Mouse (Mus musculus) C2C12 (cell line): Measurements from ENCODE around the gene Sox12. TPM values are rescaled to one million over a fixed set of nuclear protein-coding genes. Genes with fewer than 3 reads are reported as not detected.

Source experiments
- H3K27me3 ChIP-seq: one replicate; pipeline ENCODE4 v1.6.1; 2011; ENCODE audit not compliant: control insufficient read depth, insufficient read depth, insufficient read length
- H3K36me3 ChIP-seq: one replicate; pipeline ENCODE4 v1.6.1; 2011; ENCODE audit not compliant: control insufficient read depth, insufficient read depth
- H3K4me3 ChIP-seq: one replicate; pipeline ENCODE4 v1.5.1; 2011; ENCODE audit warnings: mild to moderate bottlenecking, control low read depth; ENCODE audit not compliant: poor library complexity, insufficient read depth, severe bottlenecking
- H3K79me2 ChIP-seq: one replicate; pipeline ENCODE4 v1.6.1; 2011; ENCODE audit not compliant: control insufficient read depth, insufficient read depth
- H3K79me3 ChIP-seq: one replicate; pipeline ENCODE4 v1.6.1; 2011; ENCODE audit warnings: low read depth, control low read depth
- H3ac ChIP-seq: one replicate; pipeline ENCODE3; 2011; ENCODE audit warnings: low read depth; ENCODE audit not compliant: control insufficient read depth, insufficient read length
- CEBPB ChIP-seq: IDR thresholded peaks from one replicate; pipeline ENCODE4 v1.6.1; 2011; ENCODE audit warnings: low read depth, mild to moderate bottlenecking, control low read depth, moderate library complexity
- CTCF ChIP-seq: IDR thresholded peaks from one replicate; pipeline ENCODE4 v1.5.1; 2011; ENCODE audit not compliant: control insufficient read depth, insufficient read depth, insufficient read length
- FOSL1 ChIP-seq: IDR thresholded peaks from one replicate; pipeline ENCODE4 v1.8.0; 2011; ENCODE audit warnings: mild to moderate bottlenecking, low read length; ENCODE audit not compliant: poor library complexity, insufficient read depth, severe bottlenecking
- MAX ChIP-seq: IDR thresholded peaks from one replicate; pipeline ENCODE4 v1.6.1; 2011; ENCODE audit warnings: mild to moderate bottlenecking, control low read depth
- MYOD1 ChIP-seq: IDR thresholded peaks from one replicate; pipeline ENCODE4 v1.6.1; 2011; ENCODE audit warnings: low read depth; ENCODE audit not compliant: control insufficient read depth, insufficient read length
- MYOG ChIP-seq: IDR thresholded peaks from one replicate; pipeline ENCODE4 v1.6.1; 2011; ENCODE audit not compliant: control insufficient read depth, insufficient read length; ENCODE audit errors: extremely low read depth
- USF1 ChIP-seq: IDR thresholded peaks from one replicate; pipeline ENCODE4 v1.6.1; 2011; ENCODE audit warnings: low read depth, mild to moderate bottlenecking, control low read depth, moderate library complexity
- polyA plus RNA-seq: library from polyadenylated mRNA; unstranded; fragments of >200 nt; fragmentation: generic; extraction: Trizol; gene quantifications from one replicate; pipeline ENCODE4 v1.2.1, GENCODE M21; 2012; ENCODE audit warnings: missing spikeins

Sox12 gene
- polyA plus RNA-seq, 1 experiment: 7.2 TPM

DNA sequence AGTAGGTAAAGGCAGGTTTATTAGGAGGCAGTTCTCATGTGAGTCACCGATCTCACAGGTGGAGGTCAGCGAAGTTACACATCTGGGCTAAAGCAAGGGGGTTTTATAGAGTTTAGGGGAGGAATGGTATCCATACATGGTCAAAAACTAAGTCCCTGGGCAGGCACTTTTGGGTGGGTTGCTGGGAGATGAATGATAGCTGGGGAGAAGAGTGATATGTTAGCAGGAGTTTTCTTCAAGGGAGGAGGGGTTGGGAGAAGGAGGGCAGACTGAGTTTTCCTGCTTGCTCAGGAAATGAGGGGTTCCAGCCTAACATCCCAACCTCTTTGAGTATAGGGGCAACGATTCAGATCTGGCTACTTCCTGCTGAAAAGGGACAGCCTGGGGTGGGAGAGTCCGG, 17.4 kb upstream of the Sox12 start, which contains the start of gene 6820408C15Rik:
6820408C15Rik (plus strand) TSS at position 301 of the 400 bp plus-strand sequence.
- H3K4me3 ChIP-seq: no peak within 1 kb of the TSS
- no peak within 1 kb of the TSS for H3ac ChIP-seq
- H3K36me3 ChIP-seq: no peaks in the 10 kb centered on the region
- no peaks in the 10 kb centered on the region for H3K79me2 ChIP-seq
- TF ChIP-seq MYOG (no peak), CEBPB (no peak), MAX (no peak), MYOD1 (no peak), CTCF (no peak), USF1 (no peak), FOSL1 (no peak)
- H3K27me3 ChIP-seq: peaks cover 3% of the 10 kb centered on the region
- no peaks in the 10 kb centered on the region for H3K79me3 ChIP-seq

- H3K36me3 ChIP-seq: no peaks in the 10 kb centered on the region
- no peak within 1 kb of the TSS for H3ac ChIP-seq
- H3K79me2 ChIP-seq: no peaks in the 10 kb centered on the region
- TF ChIP-seq MYOD1 (no peak), FOSL1 (no peak), MAX (no peak), MYOG (no peak), CEBPB (no peak)
- H3K79me3 ChIP-seq: no peaks in the 10 kb centered on the region
- peaks cover 3% of the 10 kb centered on the region for H3K27me3 ChIP-seq
- no peak within 1 kb of the TSS for H3K4me3 ChIP-seq
These were observed 16.8 kb upstream of the Sox12 start, which contains the start of gene Zcchc3 for GRCm38 (mm10) chr2:152414591-152415165. Zcchc3 (minus strand) TSS chr2:152415027.

DNA sequence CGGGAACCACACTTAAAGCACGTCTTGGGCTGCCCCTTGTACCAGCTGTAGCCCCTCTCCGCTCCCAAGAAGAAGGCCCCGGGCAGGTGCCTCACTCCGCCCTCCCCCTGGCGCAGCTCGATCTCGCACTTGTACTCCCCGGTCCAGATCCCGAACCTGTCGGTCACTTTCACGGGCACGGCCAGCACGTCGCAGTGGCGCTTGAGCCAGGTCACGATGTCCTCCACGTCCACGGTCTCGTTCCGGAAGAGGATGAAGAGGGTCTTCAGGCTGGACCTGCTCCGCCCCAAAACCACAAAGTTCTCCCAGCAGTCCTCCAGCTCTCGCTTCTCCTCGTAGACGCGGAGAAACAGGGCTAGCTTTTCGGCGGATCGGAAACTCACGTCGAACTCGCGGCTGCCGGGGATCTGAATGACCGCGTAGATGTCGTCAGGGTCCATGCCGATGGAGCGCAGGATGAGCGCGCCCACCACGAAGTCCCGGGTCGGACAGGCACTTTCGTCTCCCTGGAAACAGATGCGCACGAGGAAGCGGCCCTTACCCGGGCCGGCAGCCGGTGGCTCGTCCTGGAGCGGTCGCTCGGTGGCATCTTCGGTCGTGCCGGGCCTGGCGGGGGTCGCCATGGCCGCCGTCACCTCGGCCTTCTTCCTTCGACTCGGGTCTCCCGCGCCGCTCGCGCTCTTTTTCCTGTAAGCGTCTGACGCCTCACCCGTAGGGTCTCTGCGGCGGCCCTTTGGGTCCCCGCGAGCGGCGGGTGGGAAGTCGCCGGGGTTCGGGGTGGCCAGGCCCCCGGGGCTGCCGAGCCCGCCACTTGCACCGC, 16.1 kb upstream of the Sox12 start:
- Histone ChIP-seq H3ac (no peak overlapping the region), H3K4me3 (no peak overlapping the region), H3K79me2 (no peaks in the 10 kb centered on the region), H3K27me3 (peaks cover 3% of the 10 kb centered on the region), H3K36me3 (no peaks in the 10 kb centered on the region), H3K79me3 (no peaks in the 10 kb centered on the region)
- TF ChIP-seq MAX: no peak
- TF ChIP-seq USF1: no peak
- no peak for TF ChIP-seq CEBPB
- TF ChIP-seq CTCF: no peak
- TF ChIP-seq FOSL1: no peak
- TF ChIP-seq MYOD1: no peak
- no peak for TF ChIP-seq MYOG

GRCm38 (mm10) chr2:152413158-152413764, 15.4 kb upstream of the Sox12 start:
- H3K79me3 ChIP-seq: no peaks in the 10 kb centered on the region
- TF ChIP-seq MYOD1 (no peak), FOSL1 (no peak), CEBPB (no peak), MYOG (no peak), MAX (no peak), CTCF (no peak), USF1 (no peak)
- no peaks in the 10 kb centered on the region for H3K36me3 ChIP-seq
- peaks cover 3% of the 10 kb centered on the region for H3K27me3 ChIP-seq
- no peak overlapping the region for H3K4me3 ChIP-seq
- no peak overlapping the region for H3ac ChIP-seq
- H3K79me2 ChIP-seq: no peaks in the 10 kb centered on the region

- TF ChIP-seq USF1 (no peak), CEBPB (no peak), MYOD1 (no peak), CTCF (no peak), MYOG (no peak), FOSL1 (no peak), MAX (no peak)
- H3ac ChIP-seq: no peak overlapping the region
- H3K4me3 ChIP-seq: no peak overlapping the region
- no peaks in the 10 kb centered on the region for H3K79me3 ChIP-seq
- H3K27me3 ChIP-seq: peaks cover 3% of the 10 kb centered on the region
- no peaks in the 10 kb centered on the region for H3K36me3 ChIP-seq
- H3K79me2 ChIP-seq: no peaks in the 10 kb centered on the region
These were observed 14.8 kb upstream of the Sox12 start for GRCm38 (mm10) chr2:152412526-152413157.
